Mouse (Mus musculus) layer of hippocampus, adult 18-20 months (tissue): Measurements from ENCODE around the gene Polr2f. TPM values are rescaled to one million over a fixed set of nuclear protein-coding genes. Genes with fewer than 3 reads are reported as not detected.

ENCODE experiments used
- DNase-seq, 2 experiments: peaks; one replicate each; pipeline ENCODE4 v3.0.0; 2022; ENCODE audit warnings: low spot score in 2 of 2
- total RNA-seq, 2 experiments: library from RNA; stranded (reverse); gene quantifications; 2 replicates each; pipeline ENCODE4 v1.2.3; 2021

Polr2f gene
- total RNA-seq, 2 experiments from 2014 or later = 108 to 109 TPM

GRCm38 (mm10) chr15:79151881-79152280, 11.1 kb downstream of the Polr2f start:
- DNase-seq = no peak

GRCm38 (mm10) chr15:79152709-79153108, 11.9 kb downstream of the Polr2f start:
- no peak for DNase-seq

- no peak for DNase-seq
Observed at GRCm38 (mm10) chr15:79155572-79155971, 14.8 kb downstream of the Polr2f start.

GRCm38 (mm10) chr15:79162301-79162700, 21.5 kb downstream of the Polr2f start:
- no peak for DNase-seq

- no peak for DNase-seq
Observed at GRCm38 (mm10) chr15:79162822-79163221, 22.0 kb downstream of the Polr2f start.

GRCm38 (mm10) chr15:79164251-79164650, 23.4 kb downstream of the Polr2f start:
- no peak for DNase-seq

GRCm38 (mm10) chr15:79165140-79165539, 24.3 kb downstream of the Polr2f start, which contains the start of gene Sox10:
TSS of gene Sox10 (minus strand) at chr15:79165240.
- DNase-seq = no peak

- no peak for DNase-seq
Observed at GRCm38 (mm10) chr15:79166712-79167111, 25.9 kb downstream of the Polr2f start.

- DNase-seq = no peak
Observed at GRCm38 (mm10) chr15:79176905-79177304, 36.1 kb downstream of the Polr2f start.

- DNase-seq = no peak
Observed at GRCm38 (mm10) chr15:79185213-79185612, 44.4 kb downstream of the Polr2f start.

GRCm38 (mm10) chr15:79187819-79188218, 47.0 kb downstream of the Polr2f start:
- no peak for DNase-seq

- no peak for DNase-seq
Observed at GRCm38 (mm10) chr15:79191426-79191825, 50.6 kb downstream of the Polr2f start.

- DNase-seq = no peak
Observed at GRCm38 (mm10) chr15:79192450-79192849, 51.6 kb downstream of the Polr2f start.

GRCm38 (mm10) chr15:79192885-79193845, 52.4 kb downstream of the Polr2f start:
- peak in 1 of 2 experiments; percentile 76 for DNase-seq

GRCm38 (mm10) chr15:79194048-79194447, 53.2 kb downstream of the Polr2f start:
- no peak for DNase-seq

GRCm38 (mm10) chr15:79194946-79195345, 54.1 kb downstream of the Polr2f start:
- no peak for DNase-seq

GRCm38 (mm10) chr15:79195492-79195891, 54.7 kb downstream of the Polr2f start:
- DNase-seq = no peak

- DNase-seq = no peak
Observed at GRCm38 (mm10) chr15:79199390-79199976, 58.7 kb downstream of the Polr2f start.
